In genomic region chr15:77804460-77804859, GRCm38 (mm10) we compare ENCODE assay signal across 13 mouse cellular contexts. TPM values are rescaled to one million over a fixed set of nuclear protein-coding genes. Genes with fewer than 3 reads are reported as not detected.
DNase-seq lines count a peak whose midpoint lies in the region; ATAC-seq and TF ChIP-seq lines count a peak whose summit lies in the region.
"Had no signal": no experiment of that assay in that cellular context is flagged by ENCODE, and none has a peak within 500 bp of the region (broad histone marks: within the 10 kb centered on the region; RNA-seq: fewer than 3 reads in every experiment).

No protein-coding gene starts in this region.

- no peak for TF ChIP-seq CTCF in lung, postnatal 0 days (IDR thresholded peaks at IDR 0.05)
- no peak for TF ChIP-seq CTCF in cerebellum, adult 2 months (IDR thresholded peaks at IDR 0.05; ENCODE audit: borderline replicate concordance, insufficient read depth, low read depth, low read length)

- H3K4me3 ChIP-seq in heart, embryonic 13.5 days: no peak overlapping the region
- H3K4me3 ChIP-seq in lung, postnatal 0 days (ENCODE audit: low read depth, low read length): no peak overlapping the region
- H3K4me3 ChIP-seq in cerebellum, adult 2 months (replicated peaks; ENCODE audit: insufficient read depth, low read depth, low read length): no peak overlapping the region
- no peak overlapping the region for H3K4me3 ChIP-seq in limb, embryonic 13.5 days
- no peak overlapping the region for H3K4me3 ChIP-seq in forebrain, embryonic 11.5 days (ENCODE audit: low read depth, low read length)
- H3K4me3 ChIP-seq: liver, embryonic 12.5 days; neural tube, embryonic 13.5 days had no signal

- DNase-seq in heart, adult 18-20 months: no peak
- DNase-seq in lung, postnatal 0 days (ENCODE audit: low spot score): no peak
- DNase-seq in lung, postnatal 4 days: no peak
- peak; percentile 71 to 85 for DNase-seq in cerebellum, adult 2 months
- no peak for DNase-seq in adrenal gland, adult 2 months
- no peak for DNase-seq in forebrain, embryonic 11.5 days (ENCODE audit: low spot score)
- DNase-seq: gastrocnemius, postnatal 14 days; kidney, adult 2 months; right cerebral cortex, postnatal 25 days had no signal

- H3K27me3 ChIP-seq in heart, embryonic 13.5 days (replicated peaks): no peaks in the 10 kb centered on the region
- H3K27me3 ChIP-seq in lung, postnatal 0 days (replicated peaks; ENCODE audit: insufficient read depth, low read length): no peaks in the 10 kb centered on the region
- no peaks in the 10 kb centered on the region for H3K27me3 ChIP-seq in cerebellum, adult 2 months (ENCODE audit: control insufficient read depth, insufficient read depth, low read length)
- H3K27me3 ChIP-seq in limb, embryonic 13.5 days: no peaks in the 10 kb centered on the region
- H3K27me3 ChIP-seq in forebrain, embryonic 11.5 days (ENCODE audit: control insufficient read depth, insufficient read depth, low read length): no peaks in the 10 kb centered on the region
- H3K27me3 ChIP-seq: liver, embryonic 12.5 days; neural tube, embryonic 13.5 days had no signal

- no peak overlapping the region for H3K4me2 ChIP-seq in heart, embryonic 13.5 days
- no peak overlapping the region for H3K4me2 ChIP-seq in lung, postnatal 0 days (replicated peaks; ENCODE audit: low read depth, low read length)
- no peak overlapping the region for H3K4me2 ChIP-seq in limb, embryonic 13.5 days (replicated peaks)
- H3K4me2 ChIP-seq in forebrain, embryonic 11.5 days (ENCODE audit: low read depth, low read length, severe bottlenecking): no peak overlapping the region
- H3K4me2 ChIP-seq: liver, embryonic 12.5 days; neural tube, embryonic 13.5 days had no signal

- TF ChIP-seq EP300 in lung, postnatal 0 days (IDR thresholded peaks at IDR 0.05): no peak

- H3K4me1 ChIP-seq in heart, embryonic 13.5 days: peaks cover 94% of the 10 kb centered on the region
- H3K4me1 ChIP-seq in lung, postnatal 0 days (ENCODE audit: insufficient read depth, low read depth, low read length): peaks cover 21% of the 10 kb centered on the region; the same call in 1 of the 2 replicates
- H3K4me1 ChIP-seq in cerebellum, adult 2 months (ENCODE audit: control insufficient read depth, insufficient read depth, low read length): peaks cover 59% of the 10 kb centered on the region
- peaks cover 48% of the 10 kb centered on the region for H3K4me1 ChIP-seq in limb, embryonic 13.5 days
- H3K4me1 ChIP-seq in forebrain, embryonic 11.5 days (replicated peaks; ENCODE audit: control insufficient read depth, insufficient read depth, low read length): no peaks in the 10 kb centered on the region

- no peaks in the 10 kb centered on the region for H3K9me3 ChIP-seq in heart, embryonic 13.5 days
- no peaks in the 10 kb centered on the region for H3K9me3 ChIP-seq in lung, postnatal 0 days (ENCODE audit: low read length)
- H3K9me3 ChIP-seq in limb, embryonic 13.5 days: no peaks in the 10 kb centered on the region
- H3K9me3 ChIP-seq in forebrain, embryonic 11.5 days (ENCODE audit: control insufficient read depth, low read length): no peaks in the 10 kb centered on the region
- H3K9me3 ChIP-seq: liver, embryonic 12.5 days; neural tube, embryonic 13.5 days had no signal

- 70% methylated on average over 6 of the region's 6 CpGs for WGBS in heart, embryonic 13.5 days
- WGBS in lung, postnatal 0 days: 73% methylated on average over 6 of the region's 6 CpGs
- whole genome bisulfite sequencing in cerebellum, adult 2 months: 19% methylated on average over 6 of the region's 6 CpGs
- WGBS in limb, embryonic 13.5 days: 76% methylated on average over 6 of the region's 6 CpGs
- 95% methylated on average over 6 of the region's 6 CpGs for WGBS in forebrain, embryonic 11.5 days

- H3K9ac ChIP-seq in heart, embryonic 13.5 days: peak overlapping the region; percentile 56
- no peak overlapping the region for H3K9ac ChIP-seq in lung, postnatal 0 days (replicated peaks; ENCODE audit: low read depth)
- H3K9ac ChIP-seq in limb, embryonic 13.5 days: no peak overlapping the region; the same call in 1 of the 2 replicates
- no peak overlapping the region for H3K9ac ChIP-seq in forebrain, embryonic 11.5 days (ENCODE audit: low read length)
- H3K9ac ChIP-seq: liver, embryonic 12.5 days; neural tube, embryonic 13.5 days had no signal

- TF ChIP-seq POLR2A in cerebellum, adult 2 months (IDR thresholded peaks at IDR 0.05; ENCODE audit: borderline replicate concordance, insufficient read depth, low read length): no peak

- no peak for ATAC-seq in heart, embryonic 13.5 days (ENCODE audit: extremely low read depth, insufficient number of reproducible peaks, low FRiP score, low TSS enrichment)
- ATAC-seq in lung, postnatal 0 days: no peak
- no peak for ATAC-seq in limb, embryonic 13.5 days (ENCODE audit: low FRiP score, low read depth)
- ATAC-seq in forebrain, embryonic 11.5 days (replicated peaks; ENCODE audit: low FRiP score): no peak
- ATAC-seq: liver, embryonic 12.5 days had no signal

- peak overlapping the region; percentile 98 for H3K27ac ChIP-seq in heart, embryonic 13.5 days (replicated peaks)
- peak overlapping the region; percentile 40 for H3K27ac ChIP-seq in lung, postnatal 0 days (ENCODE audit: low read length)
- H3K27ac ChIP-seq in cerebellum, adult 2 months (ENCODE audit: insufficient read depth, low read length): peak overlapping the region; percentile 79
- H3K27ac ChIP-seq in limb, embryonic 13.5 days: peak overlapping the region; percentile 52; the same call in 1 of the 2 replicates
- no peak overlapping the region for H3K27ac ChIP-seq in forebrain, embryonic 11.5 days (ENCODE audit: low read depth, low read length)
- H3K27ac ChIP-seq: neural tube, embryonic 13.5 days had no signal

- H3K36me3 ChIP-seq in heart, embryonic 13.5 days: peaks cover 90% of the 10 kb centered on the region
- H3K36me3 ChIP-seq in lung, postnatal 0 days (ENCODE audit: insufficient read depth, low read length): peaks cover 54% of the 10 kb centered on the region; the same call in 1 of the 2 replicates
- peaks cover 72% of the 10 kb centered on the region for H3K36me3 ChIP-seq in limb, embryonic 13.5 days
- no peaks in the 10 kb centered on the region; the same call in 1 of the 2 replicates for H3K36me3 ChIP-seq in forebrain, embryonic 11.5 days (ENCODE audit: control insufficient read depth, insufficient read depth, low read length)

RNA-seq across cellular contexts. Expression of gene Myh9, which starts 37.5 kb away (rescaled TPM):
- polyA plus RNA-seq in heart, embryonic 13.5 days (2015; fragmentation: Nextera tagmentation; extraction: Ambion mirVana): 24.8 and 25.0 TPM in 2 replicates
- total RNA-seq in heart, adult 18-20 months (2021): 100 to 1,000 TPM; 117 to 119 TPM
- 59.3 and 67.3 TPM in 2 replicates for polyA plus RNA-seq in lung, postnatal 0 days (2015; fragmentation: Nextera tagmentation; extraction: Ambion mirVana)
- 44.2 and 45.2 TPM in 2 replicates for polyA plus RNA-seq in cerebellum, adult 2 months (2012; rRNA removed)
- 34.1 and 38.1 TPM in 2 replicates for polyA plus RNA-seq in limb, embryonic 13.5 days (2015; fragmentation: Nextera tagmentation; extraction: Ambion mirVana)
- 100 to 1,000 TPM; 280 to 306 TPM for total RNA-seq in adrenal gland, adult 2 months (2021)
- 45.4 and 51.9 TPM in 2 replicates for polyA plus RNA-seq in adrenal gland, adult 2 months (2012; rRNA removed)
- 32.0 and 37.4 TPM in 2 replicates for polyA plus RNA-seq in forebrain, embryonic 11.5 days (2014; fragmentation: Nextera tagmentation; extraction: Ambion mirVana)

RNA-seq across cellular contexts. Expression of gene Apol8, which starts 47.7 kb away (rescaled TPM):
- 0.32 and 0.78 TPM in 2 replicates for polyA plus RNA-seq in heart, embryonic 13.5 days (2015; fragmentation: Nextera tagmentation; extraction: Ambion mirVana)
- total RNA-seq in heart, adult 18-20 months (2021): not detected
- polyA plus RNA-seq in lung, postnatal 0 days (2015; fragmentation: Nextera tagmentation; extraction: Ambion mirVana): 0.06 and 0.26 TPM in 2 replicates
- 6.9 and 8.2 TPM in 2 replicates for polyA plus RNA-seq in cerebellum, adult 2 months (2012; rRNA removed)
- polyA plus RNA-seq in limb, embryonic 13.5 days (2015; fragmentation: Nextera tagmentation; extraction: Ambion mirVana): 0.18 TPM in 1 of 2 replicates, not detected in the other
- total RNA-seq in adrenal gland, adult 2 months (2021): not detected
- polyA plus RNA-seq in adrenal gland, adult 2 months (2012; rRNA removed): not detected in 2 replicates
- 0.16 and 0.21 TPM in 2 replicates for polyA plus RNA-seq in forebrain, embryonic 11.5 days (2014; fragmentation: Nextera tagmentation; extraction: Ambion mirVana)
- total RNA-seq: gastrocnemius, postnatal 14 days had no signal
- polyA plus RNA-seq: neural tube, embryonic 13.5 days had no signal

Comparison
In these comparisons a context has a peak if more than half of its experiments do, and no peak if none do; other contexts are left out.
1. DNase-seq: peak in cerebellum, adult 2 months (2 of 2); none in heart, adult 18-20 months (0 of 2), lung, postnatal 0 days (single experiment), lung, postnatal 4 days (0 of 2), adrenal gland, adult 2 months (single experiment) and forebrain, embryonic 11.5 days (single experiment).